Mouse (Mus musculus) myocyte (in vitro differentiated cells): Measurements from ENCODE around the gene Myl10. TPM values are rescaled to one million over a fixed set of nuclear protein-coding genes. Genes with fewer than 3 reads are reported as not detected.
A peak's percentile ranks its signal among the peaks of the same experiment; 100 is the strongest.

Experiments
- H3K27me3 ChIP-seq: one replicate; pipeline ENCODE4 v1.6.1; 2011; ENCODE audit not compliant: control insufficient read depth, insufficient read depth, insufficient read length
- H3K36me3 ChIP-seq: one replicate; pipeline ENCODE4 v1.6.1; 2011; ENCODE audit not compliant: control insufficient read depth, insufficient read depth
- H3K4me2 ChIP-seq: one replicate; pipeline ENCODE4 v1.6.1; 2011; ENCODE audit warnings: low read depth, control low read depth
- H3K4me3 ChIP-seq: one replicate; pipeline ENCODE4 v1.5.1; 2011; ENCODE audit warnings: mild to moderate bottlenecking, control low read depth, moderate library complexity
- H3K79me2 ChIP-seq: one replicate; pipeline ENCODE4 v1.6.1; 2011; ENCODE audit not compliant: control insufficient read depth, insufficient read depth
- H3ac ChIP-seq: one replicate; pipeline ENCODE4 v1.6.1; 2011; ENCODE audit not compliant: control insufficient read depth, insufficient read length
- CEBPB ChIP-seq: IDR thresholded peaks from 2 replicates; pipeline ENCODE4 v1.6.1; 2011; ENCODE audit warnings: mild to moderate bottlenecking, moderate library complexity; ENCODE audit not compliant: poor library complexity, insufficient read depth, severe bottlenecking
- E2F4 ChIP-seq: IDR thresholded peaks from one replicate; pipeline ENCODE4 v1.6.1; 2011; ENCODE audit warnings: mild to moderate bottlenecking, control low read depth, moderate library complexity; ENCODE audit not compliant: insufficient read depth
- MAX ChIP-seq: IDR thresholded peaks from one replicate; pipeline ENCODE4 v1.6.1; 2011; ENCODE audit warnings: low read depth, mild to moderate bottlenecking, control low read depth
- MYOD1 ChIP-seq, 3 experiments: IDR thresholded peaks; one replicate each; pipeline ENCODE4 v1.6.1; 2011; ENCODE audit warnings: control low read depth in 2 of 3, low read depth in 2 of 3, mild to moderate bottlenecking in 2 of 3, moderate library complexity in 1 of 3; ENCODE audit not compliant: insufficient read length in 2 of 3, control insufficient read depth in 1 of 3
- MYOG ChIP-seq, 3 experiments: IDR thresholded peaks; one replicate each; pipeline ENCODE4 v1.6.1; 2011; ENCODE audit warnings: control low read depth in 2 of 3, low read depth in 2 of 3, mild to moderate bottlenecking in 2 of 3; ENCODE audit not compliant: insufficient read length in 2 of 3, control insufficient read depth in 1 of 3, insufficient read depth in 1 of 3
- POLR2A ChIP-seq: IDR thresholded peaks from one replicate; pipeline ENCODE4 v1.6.1; 2011; ENCODE audit warnings: low read depth, mild to moderate bottlenecking, control low read depth, moderate library complexity; ENCODE audit not compliant: insufficient read length
- POLR2AphosphoS2 ChIP-seq: IDR thresholded peaks from one replicate; pipeline ENCODE4 v1.6.1; 2011; ENCODE audit warnings: low read depth, control low read depth; ENCODE audit not compliant: insufficient read length
- REST ChIP-seq: IDR thresholded peaks from one replicate; pipeline ENCODE4 v1.6.1; 2011; ENCODE audit warnings: mild to moderate bottlenecking, control low read depth, moderate library complexity; ENCODE audit not compliant: insufficient read depth, insufficient read length
- SRF ChIP-seq: IDR thresholded peaks from one replicate; pipeline ENCODE4 v1.6.1; 2011; ENCODE audit warnings: low read depth; ENCODE audit not compliant: control insufficient read depth, insufficient read length
- TCF12 ChIP-seq: IDR thresholded peaks from one replicate; pipeline ENCODE4 v1.6.1; 2011; ENCODE audit warnings: mild to moderate bottlenecking, control low read depth; ENCODE audit not compliant: poor library complexity, insufficient read depth, severe bottlenecking
- TCF3 ChIP-seq: IDR thresholded peaks from one replicate; pipeline ENCODE4 v1.6.1; 2011; ENCODE audit warnings: low read depth, control low read depth; ENCODE audit not compliant: insufficient read length
- USF1 ChIP-seq: IDR thresholded peaks from one replicate; pipeline ENCODE4 v1.6.1; 2011; ENCODE audit warnings: low read depth, mild to moderate bottlenecking, control low read depth, moderate library complexity
- polyA plus RNA-seq: library from polyadenylated mRNA; unstranded; fragments of >200 nt; fragmentation: generic; extraction: Trizol; gene quantifications from one replicate; pipeline ENCODE4 v1.2.1, GENCODE M21; 2012; ENCODE audit warnings: missing spikeins

Gene Myl10
- polyA plus RNA-seq, 1 experiment: 0.37 TPM

GRCm38 (mm10) chr5:136714232-136714875 is 21.4 kb downstream of the Myl10 start:
- H3K79me2 ChIP-seq: no peaks in the 10 kb centered on the region
- no peak overlapping the region for H3K4me3 ChIP-seq
- TF ChIP-seq TCF12 (no peak), TCF3 (no peak), SRF (no peak), CEBPB (no peak), USF1 (no peak), POLR2A (no peak), MYOG (IDR thresholded peaks at IDR 0.05; ENCODE audit: control insufficient read depth in 1 of 3, insufficient read depth in 1 of 3, insufficient read length in 2 of 3, low read depth in 2 of 3) (no peak), MAX (no peak), MYOD1 (IDR thresholded peaks at IDR 0.05; ENCODE audit: control insufficient read depth in 1 of 3, insufficient read length in 2 of 3, low read depth in 2 of 3) (no peak), REST (no peak), E2F4 (no peak), POLR2AphosphoS2 (no peak)
- no peaks in the 10 kb centered on the region for H3K27me3 ChIP-seq
- H3ac ChIP-seq: no peak overlapping the region
- no peaks in the 10 kb centered on the region for H3K36me3 ChIP-seq
- H3K4me2 ChIP-seq: no peak overlapping the region

GRCm38 (mm10) chr5:136714879-136715278 is 21.9 kb downstream of the Myl10 start:
- TF ChIP-seq TCF12 (no peak), MAX (no peak), MYOD1 (IDR thresholded peaks at IDR 0.05; ENCODE audit: control insufficient read depth in 1 of 3, insufficient read length in 2 of 3, low read depth in 2 of 3) (no peak), SRF (no peak), POLR2AphosphoS2 (no peak), REST (no peak), E2F4 (no peak), USF1 (no peak), TCF3 (no peak), POLR2A (no peak), MYOG (IDR thresholded peaks at IDR 0.05; ENCODE audit: control insufficient read depth in 1 of 3, insufficient read depth in 1 of 3, insufficient read length in 2 of 3, low read depth in 2 of 3) (no peak), CEBPB (no peak)
- Histone ChIP-seq H3K4me3 (no peak overlapping the region), H3K36me3 (no peaks in the 10 kb centered on the region), H3ac (no peak overlapping the region), H3K79me2 (no peaks in the 10 kb centered on the region), H3K27me3 (no peaks in the 10 kb centered on the region), H3K4me2 (no peak overlapping the region)

- no peaks in the 10 kb centered on the region for H3K79me2 ChIP-seq
- no peak for TF ChIP-seq REST
- TF ChIP-seq POLR2A: no peak
- TF ChIP-seq TCF12: peak; percentile 43
- TF ChIP-seq E2F4: no peak
- no peak for TF ChIP-seq USF1
- no peak for TF ChIP-seq POLR2AphosphoS2
- no peak for TF ChIP-seq CEBPB
- TF ChIP-seq MAX: no peak
- peak in 2 of 3 experiments; percentile 79 to 82 for TF ChIP-seq MYOD1 (IDR thresholded peaks at IDR 0.05; ENCODE audit: control insufficient read depth in 1 of 3, insufficient read length in 2 of 3, low read depth in 2 of 3)
- peak in 2 of 3 experiments; percentile 61 to 82 for TF ChIP-seq MYOG (IDR thresholded peaks at IDR 0.05; ENCODE audit: control insufficient read depth in 1 of 3, insufficient read depth in 1 of 3, insufficient read length in 2 of 3, low read depth in 2 of 3)
- no peak for TF ChIP-seq SRF
- peak; percentile 57 for TF ChIP-seq TCF3
- H3ac ChIP-seq: no peak overlapping the region
- H3K27me3 ChIP-seq: no peaks in the 10 kb centered on the region
- no peak overlapping the region for H3K4me2 ChIP-seq
- H3K36me3 ChIP-seq: no peaks in the 10 kb centered on the region
- no peak overlapping the region for H3K4me3 ChIP-seq
Observed at GRCm38 (mm10) chr5:136716696-136717572, 24.0 kb downstream of the Myl10 start.

DNA sequence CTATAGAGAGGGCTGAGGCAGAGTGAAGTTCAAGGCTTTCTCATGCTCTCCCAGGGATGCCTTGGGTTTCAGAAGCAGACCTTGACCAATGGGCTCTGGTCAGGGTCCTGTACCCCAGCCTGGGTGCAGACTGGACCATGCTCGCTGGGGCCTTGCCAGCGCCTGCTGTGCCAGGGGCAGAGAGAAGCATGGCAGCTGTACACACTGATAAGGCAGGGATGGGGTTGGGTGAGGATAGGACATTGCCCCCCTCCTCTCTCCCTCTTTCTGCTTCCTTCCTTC is 24.6 kb downstream of the Myl10 start:
- Histone ChIP-seq H3K79me2 (no peaks in the 10 kb centered on the region), H3K27me3 (no peaks in the 10 kb centered on the region)
- TF ChIP-seq MYOG (IDR thresholded peaks at IDR 0.05; ENCODE audit: control insufficient read depth in 1 of 3, insufficient read depth in 1 of 3, insufficient read length in 2 of 3, low read depth in 2 of 3) (peak in 1 of 3 experiments; percentile 31), TCF3 (no peak), CEBPB (no peak), POLR2A (no peak), SRF (no peak), POLR2AphosphoS2 (no peak)

More for the DNA sequence above, 24.6 kb downstream of the Myl10 start:
- Histone ChIP-seq H3ac (no peak overlapping the region), H3K4me3 (no peak overlapping the region), H3K36me3 (no peaks in the 10 kb centered on the region), H3K4me2 (no peak overlapping the region)
